Mouse (Mus musculus) right cerebral cortex, adult 2 months (tissue): ENCODE measurements around the gene Nubpl.

Source experiments
- DNase-seq, 2 experiments: peaks; one replicate each; pipeline ENCODE4 v3.0.0; 2021 to 2022; ENCODE audit warnings: low spot score in 2 of 2

The Nubpl gene

GRCm38 (mm10) chr12:52328488-52328887 is 231.0 kb downstream of the Nubpl start:
- DNase-seq = no peak

GRCm38 (mm10) chr12:52335142-52335765 is 237.7 kb downstream of the Nubpl start:
- no peak for DNase-seq

GRCm38 (mm10) chr12:52338136-52338753 is 240.7 kb downstream of the Nubpl start:
- no peak for DNase-seq

DNA sequence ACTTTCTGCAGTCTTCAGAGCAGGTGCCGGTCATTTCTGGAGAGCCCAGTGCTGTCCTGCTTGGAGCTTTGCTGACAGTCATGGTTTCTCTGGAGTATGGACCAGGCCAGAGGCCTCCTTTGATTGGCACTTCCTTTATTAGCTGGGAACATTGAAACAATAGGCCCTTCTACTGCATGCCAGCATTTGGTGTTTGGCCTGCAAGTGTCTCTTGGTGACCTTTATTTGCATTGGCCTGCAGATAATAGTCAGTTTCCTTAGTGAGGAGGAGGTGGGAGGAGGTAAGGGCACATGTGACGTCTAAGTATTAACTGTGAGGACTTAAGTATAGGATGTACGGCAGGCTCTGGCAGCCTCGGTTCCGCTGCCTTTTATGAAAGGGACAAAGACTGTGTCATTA is 249.1 kb downstream of the Nubpl start:
- no peak for DNase-seq

GRCm38 (mm10) chr12:52350276-52350675 is 252.7 kb downstream of the Nubpl start:
- DNase-seq = no peak

DNA sequence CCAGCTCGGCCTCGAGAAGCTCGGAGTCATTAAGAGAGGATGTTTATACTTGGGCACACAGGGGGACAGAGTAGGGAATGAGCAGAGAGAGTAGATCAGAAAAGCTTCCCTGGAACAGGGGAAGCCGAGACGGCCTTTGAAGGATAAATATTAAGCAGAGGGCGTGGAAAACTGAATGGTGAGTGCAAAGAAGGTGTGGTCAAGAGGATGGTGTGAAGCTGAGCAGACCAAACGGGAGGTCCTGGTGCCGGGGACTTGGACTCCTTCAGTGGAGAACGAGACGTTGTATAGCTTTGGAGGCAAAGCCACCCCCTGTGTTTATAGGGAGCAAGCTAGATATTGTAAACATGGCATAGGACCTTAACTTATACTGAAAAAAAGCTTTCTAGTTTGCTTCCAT is 261.9 kb downstream of the Nubpl start:
- no peak for DNase-seq

GRCm38 (mm10) chr12:52360136-52360535 is 262.6 kb downstream of the Nubpl start:
- no peak for DNase-seq

- DNase-seq = no peak
Observed at GRCm38 (mm10) chr12:52361198-52361597, 263.7 kb downstream of the Nubpl start.
